Mouse (Mus musculus) liver, postnatal 0 days (tissue): ENCODE measurements at regions not wholly inside any gene's neighbourhood (a gene's known extent, or its start where the extent isn't known, plus 50 kb on each side); places are given as distances from the start of the nearest gene placed in this dataset.

Source experiments
- CTCF ChIP-seq: sonication (generic); IDR thresholded peaks from 2 replicates; pipeline ENCODE4 v1.5.1; 2016; ENCODE audit warnings: antibody characterized with exemption, low read depth
- EP300 ChIP-seq: IDR thresholded peaks from 2 replicates; pipeline ENCODE4 v1.6.1; 2016; ENCODE audit warnings: antibody characterized with exemption, low read depth, mild to moderate bottlenecking

DNA sequence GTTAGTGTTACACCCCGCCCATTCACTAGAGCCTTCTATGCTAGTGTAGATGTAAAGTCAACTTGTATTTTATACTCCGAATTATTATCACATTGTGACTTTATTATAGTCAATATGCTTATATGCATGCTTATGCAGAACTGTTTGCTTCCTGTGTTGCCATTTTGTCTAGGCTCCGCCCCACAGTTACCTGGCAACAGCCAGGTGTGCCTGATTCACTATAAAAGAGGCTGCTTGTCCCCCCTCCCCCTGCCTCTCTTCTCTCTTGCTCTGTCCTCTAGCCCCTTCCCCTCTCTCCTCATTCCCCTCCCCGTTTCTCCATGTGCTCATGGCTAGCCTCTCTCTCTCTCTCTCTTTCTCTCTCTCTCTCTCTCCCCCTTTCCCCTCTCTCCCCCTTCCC lies 185.9 kb upstream of the Ccdc122 start:
- no peak for TF ChIP-seq CTCF
- TF ChIP-seq EP300 = no peak
